Mouse (Mus musculus) bone marrow, adult 2 months (tissue): ENCODE measurements at regions not wholly inside any gene's neighbourhood (a gene's known extent, or its start where the extent isn't known, plus 50 kb on each side); places are given as distances from the start of the nearest gene placed in this dataset.

Experiments
- CTCF ChIP-seq: fragments of 200-500 bp; IDR thresholded peaks from 2 replicates; pipeline ENCODE4 v1.5.1; 2011; ENCODE audit warnings: low read length, control low read depth; ENCODE audit not compliant: control insufficient read depth, insufficient read depth
- POLR2A ChIP-seq: fragments of 200-500 bp; IDR thresholded peaks from 2 replicates; pipeline ENCODE4 v1.6.1; 2011; ENCODE audit warnings: low read depth, mild to moderate bottlenecking, control low read depth, low read length, borderline replicate concordance; ENCODE audit not compliant: control insufficient read depth

- TF ChIP-seq CTCF (no peak), POLR2A (no peak)
These were observed 2246.7 kb downstream of the 4930444P10Rik start for GRCm38 (mm10) chr1:13846336-13846865.
